Mouse (Mus musculus) midbrain, embryonic 13.5 days (tissue): Measurements from ENCODE around the gene Iqcg. TPM values are rescaled to one million over a fixed set of nuclear protein-coding genes. Genes with fewer than 3 reads are reported as not detected.

Experiments
- ATAC-seq: fragments of 200-750 bp; cut with Nextera tagmentation; 2 replicates; pipeline ENCODE4 v1.8.0; 2017; ENCODE audit warnings: mild to moderate bottlenecking, moderate TSS enrichment, moderate library complexity
- H3K27ac ChIP-seq: fragments of 300-500 bp; sonication (generic); 2 replicates; pipeline ENCODE4 v1.5.1; 2015; ENCODE audit warnings: inconsistent platforms, mild to moderate bottlenecking, moderate library complexity
- H3K27me3 ChIP-seq: fragments of 300-500 bp; sonication (generic); 2 replicates; pipeline ENCODE4 v1.6.1; 2015; ENCODE audit warnings: mild to moderate bottlenecking, inconsistent platforms
- H3K36me3 ChIP-seq: fragments of 300-500 bp; sonication (generic); 2 replicates; pipeline ENCODE4 v1.6.1; 2015; ENCODE audit warnings: mild to moderate bottlenecking, inconsistent platforms
- H3K4me1 ChIP-seq: fragments of 300-500 bp; sonication (generic); replicated peaks from 2 replicates; pipeline ENCODE4 v1.6.1; 2015; ENCODE audit warnings: inconsistent platforms
- H3K4me2 ChIP-seq: fragments of 300-500 bp; sonication (generic); replicated peaks from 2 replicates; pipeline ENCODE4 v1.6.1; 2015; ENCODE audit warnings: moderate library complexity, mild to moderate bottlenecking, inconsistent platforms
- H3K4me3 ChIP-seq: fragments of 300-500 bp; sonication (generic); replicated peaks from 2 replicates; pipeline ENCODE4 v1.5.1; 2015; ENCODE audit warnings: mild to moderate bottlenecking, inconsistent platforms
- H3K9ac ChIP-seq: fragments of 300-500 bp; sonication (generic); replicated peaks from 2 replicates; pipeline ENCODE4 v1.6.1; 2015; ENCODE audit warnings: mild to moderate bottlenecking, inconsistent platforms
- H3K9me3 ChIP-seq: fragments of 300-500 bp; sonication (generic); 2 replicates; pipeline ENCODE4 v1.6.1; 2016; ENCODE audit warnings: mild to moderate bottlenecking, inconsistent platforms
- WGBS: fragments of 180-500 bp; shearing (Covaris S2); methylation state at CpG from one replicate; pipeline ENCODE4 v1.1.7; 2015; 5-methylcytosine and 5-hydroxymethylcytosine counted together
- polyA plus RNA-seq: library from polyadenylated mRNA; unstranded; fragments of >200 nt; fragmentation: Nextera tagmentation; extraction: Ambion mirVana; gene quantifications from 2 replicates; pipeline ENCODE4 v1.2.1, GENCODE M21; 2015

The Iqcg gene
- 5.7 and 5.9 TPM in 2 replicates for polyA plus RNA-seq

- H3K27ac ChIP-seq = peak within 1 kb of the TSS; percentile 88
- peak within 1 kb of the TSS; percentile 63 for H3K4me2 ChIP-seq
- H3K4me3 ChIP-seq = peak within 1 kb of the TSS; percentile 95
- WGBS = under 1% methylated on average over 47 of the region's 47 CpGs
- ATAC-seq = peak; percentile 94
- H3K9ac ChIP-seq = peak within 1 kb of the TSS; percentile 96
- no peaks in the 10 kb centered on the region for H3K27me3 ChIP-seq
- H3K9me3 ChIP-seq = no peaks in the 10 kb centered on the region
- H3K36me3 ChIP-seq = peaks cover 30% of the 10 kb centered on the region
- peaks cover 24% of the 10 kb centered on the region for H3K4me1 ChIP-seq
Measured at GRCm38 (mm10) chr16:33056095-33056785, at the start of gene Iqcg, which contains the start of gene Rpl35a. Gene Iqcg (minus strand): TSS chr16:33056218. Gene Rpl35a (plus strand): TSS chr16:33056453.

GRCm38 (mm10) chr16:33085666-33086065 lies 29.6 kb upstream of the Iqcg start:
- Histone ChIP-seq H3K4me1 (no peaks in the 10 kb centered on the region), H3K9ac (no peak overlapping the region), H3K4me3 (no peak overlapping the region), H3K36me3 (peaks cover 38% of the 10 kb centered on the region), H3K4me2 (no peak overlapping the region), H3K27ac (no peak overlapping the region), H3K27me3 (no peaks in the 10 kb centered on the region), H3K9me3 (no peaks in the 10 kb centered on the region)
- no peak for ATAC-seq
- 90% methylated on average over 8 of the region's 8 CpGs for WGBS

- Histone ChIP-seq H3K27ac (no peak overlapping the region), H3K9ac (no peak overlapping the region), H3K4me1 (no peaks in the 10 kb centered on the region), H3K4me2 (no peak overlapping the region), H3K9me3 (no peaks in the 10 kb centered on the region), H3K4me3 (no peak overlapping the region), H3K36me3 (peaks cover 32% of the 10 kb centered on the region), H3K27me3 (no peaks in the 10 kb centered on the region)
- ATAC-seq = no peak
- 93% methylated on average over 2 of the region's 2 CpGs for WGBS
Measured at GRCm38 (mm10) chr16:33083996-33084395, 28.0 kb upstream of the Iqcg start.

DNA sequence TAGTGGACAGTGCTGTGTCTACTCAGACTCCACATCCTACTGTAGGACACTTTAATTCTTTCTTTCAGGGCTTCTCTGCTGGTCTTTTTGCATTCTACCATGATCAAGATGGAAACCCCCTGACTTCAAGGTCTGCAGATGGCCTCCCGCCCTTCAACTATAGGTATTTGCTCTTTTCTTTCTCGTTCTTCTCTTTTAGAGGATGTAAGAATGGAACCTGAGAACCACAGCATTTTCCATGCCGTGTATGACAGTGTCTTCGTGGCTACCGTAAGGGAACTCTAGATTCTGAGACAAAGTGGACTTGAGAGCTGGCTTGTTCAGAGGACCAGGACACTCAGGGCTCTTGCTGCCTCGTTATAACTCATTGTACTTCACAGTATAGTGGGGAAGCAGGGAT lies 26.9 kb upstream of the Iqcg start:
- ATAC-seq = no peak
- no peak overlapping the region for H3K4me3 ChIP-seq
- no peak overlapping the region for H3K9ac ChIP-seq
- H3K4me2 ChIP-seq = no peak overlapping the region
- no peaks in the 10 kb centered on the region for H3K27me3 ChIP-seq
- peaks cover 28% of the 10 kb centered on the region for H3K36me3 ChIP-seq
- 95% methylated on average over 6 of the region's 6 CpGs for WGBS
- no peak overlapping the region for H3K27ac ChIP-seq
- no peaks in the 10 kb centered on the region for H3K9me3 ChIP-seq
- H3K4me1 ChIP-seq = no peaks in the 10 kb centered on the region

GRCm38 (mm10) chr16:33080063-33080462 lies 24.0 kb upstream of the Iqcg start:
- Histone ChIP-seq H3K9ac (no peak overlapping the region), H3K4me1 (no peaks in the 10 kb centered on the region), H3K36me3 (peaks cover 52% of the 10 kb centered on the region), H3K9me3 (no peaks in the 10 kb centered on the region), H3K27ac (no peak overlapping the region), H3K4me2 (no peak overlapping the region), H3K4me3 (no peak overlapping the region), H3K27me3 (no peaks in the 10 kb centered on the region)
- no peak for ATAC-seq
- WGBS = 98% methylated on average over 7 of the region's 7 CpGs

DNA sequence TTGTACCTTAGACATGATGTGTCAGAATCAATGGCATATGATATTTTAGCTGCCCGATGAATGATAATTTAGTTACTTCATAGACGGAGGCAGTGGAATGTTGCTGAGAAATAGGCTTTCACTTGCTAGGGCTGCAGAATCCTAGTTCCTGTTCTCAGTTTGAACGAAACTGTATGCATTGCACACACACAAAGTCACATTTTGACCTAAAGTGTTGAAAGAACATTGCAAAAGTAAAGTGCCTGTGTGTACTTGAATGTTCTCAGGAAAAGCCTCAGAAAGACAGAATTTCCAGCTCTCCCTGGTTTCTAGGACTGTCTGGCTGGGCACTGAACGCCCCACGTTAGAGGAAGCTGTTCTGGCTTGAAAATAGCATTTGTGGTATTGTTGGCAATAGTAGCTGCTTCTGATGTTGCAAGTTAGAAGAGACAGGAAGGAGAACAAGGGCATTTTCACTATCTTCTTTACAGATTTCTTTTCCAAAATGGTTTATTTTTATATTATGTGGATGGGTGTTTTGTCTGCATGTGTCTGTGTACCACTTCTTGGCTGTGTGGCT lies 21.1 kb upstream of the Iqcg start:
- Histone ChIP-seq H3K4me1 (no peaks in the 10 kb centered on the region), H3K27me3 (no peaks in the 10 kb centered on the region), H3K4me3 (no peak overlapping the region), H3K36me3 (peaks cover 58% of the 10 kb centered on the region), H3K27ac (no peak overlapping the region), H3K9me3 (no peaks in the 10 kb centered on the region), H3K9ac (no peak overlapping the region), H3K4me2 (no peak overlapping the region)
- no peak for ATAC-seq
- 93% methylated on average over 5 of the region's 5 CpGs for WGBS

DNA sequence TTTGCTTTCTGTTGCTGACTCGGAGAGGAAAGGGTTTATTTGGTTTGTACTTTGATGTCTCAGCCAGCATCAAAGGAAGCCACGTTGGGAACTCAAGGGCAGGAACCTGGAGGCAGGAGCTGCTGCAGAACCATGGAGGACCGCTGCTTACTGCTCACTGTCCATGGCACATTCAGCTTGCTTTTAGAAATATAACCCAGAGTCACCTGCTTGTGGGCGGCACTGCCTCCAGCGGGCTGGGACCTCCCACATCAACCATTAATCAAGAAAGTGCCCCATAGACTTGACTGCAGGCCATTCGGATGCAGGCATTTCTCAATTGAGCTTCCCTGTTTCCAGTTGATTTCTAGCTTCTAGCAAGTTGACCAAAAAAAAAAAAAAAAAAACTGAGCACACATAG lies 20.1 kb upstream of the Iqcg start:
- no peak overlapping the region for H3K27ac ChIP-seq
- H3K27me3 ChIP-seq = no peaks in the 10 kb centered on the region
- H3K36me3 ChIP-seq = peaks cover 59% of the 10 kb centered on the region
- H3K9ac ChIP-seq = no peak overlapping the region
- no peak overlapping the region for H3K4me3 ChIP-seq
- WGBS = 81% methylated on average over 6 of the region's 6 CpGs
- H3K9me3 ChIP-seq = no peaks in the 10 kb centered on the region
- no peak overlapping the region for H3K4me2 ChIP-seq
- H3K4me1 ChIP-seq = no peaks in the 10 kb centered on the region
- no peak for ATAC-seq

GRCm38 (mm10) chr16:33074967-33075366 lies 18.9 kb upstream of the Iqcg start:
- no peaks in the 10 kb centered on the region for H3K4me1 ChIP-seq
- no peak overlapping the region for H3K4me2 ChIP-seq
- H3K9ac ChIP-seq = no peak overlapping the region
- ATAC-seq = no peak
- 92% methylated on average over 5 of the region's 5 CpGs for WGBS
- H3K4me3 ChIP-seq = no peak overlapping the region
- no peak overlapping the region for H3K27ac ChIP-seq
- no peaks in the 10 kb centered on the region for H3K9me3 ChIP-seq
- peaks cover 67% of the 10 kb centered on the region for H3K36me3 ChIP-seq
- no peaks in the 10 kb centered on the region for H3K27me3 ChIP-seq

DNA sequence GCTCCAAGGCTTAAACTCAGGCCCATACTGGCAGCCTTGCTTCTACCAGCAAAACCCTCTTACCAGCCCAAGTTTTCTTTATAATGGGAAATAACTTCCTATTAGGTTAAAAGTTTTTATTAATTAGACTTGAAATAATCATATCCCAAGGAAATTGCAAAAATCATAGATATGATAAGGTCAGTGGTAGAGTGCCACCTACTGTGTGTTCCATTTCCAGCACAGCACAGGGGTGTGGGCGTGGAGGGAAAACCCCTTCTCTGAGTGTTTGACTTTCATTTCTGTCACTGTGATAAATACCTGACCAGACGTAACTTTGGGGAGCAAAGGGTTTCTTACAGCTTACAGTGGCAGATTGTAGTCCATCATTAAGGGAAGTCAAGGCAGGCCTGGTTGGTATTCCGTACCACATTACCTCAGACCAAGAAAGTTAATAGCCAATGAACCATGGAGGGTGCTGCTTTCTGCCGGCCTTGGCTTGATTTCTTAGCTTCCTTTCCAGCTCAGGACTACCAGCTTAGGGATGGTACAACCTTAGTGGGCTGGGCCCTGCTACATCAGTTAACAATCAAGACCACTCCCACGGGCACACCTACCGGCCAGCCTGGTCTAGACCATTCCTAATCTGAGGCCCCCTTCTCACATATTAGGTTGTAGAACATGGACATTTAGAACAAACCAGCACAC lies 17.0 kb upstream of the Iqcg start:
- Histone ChIP-seq H3K27me3 (no peaks in the 10 kb centered on the region), H3K27ac (no peak overlapping the region), H3K9me3 (no peaks in the 10 kb centered on the region), H3K36me3 (peaks cover 78% of the 10 kb centered on the region), H3K4me2 (no peak overlapping the region), H3K4me1 (no peaks in the 10 kb centered on the region), H3K9ac (no peak overlapping the region), H3K4me3 (no peak overlapping the region)
- ATAC-seq = no peak
- 95% methylated on average over 6 of the region's 6 CpGs for WGBS

DNA sequence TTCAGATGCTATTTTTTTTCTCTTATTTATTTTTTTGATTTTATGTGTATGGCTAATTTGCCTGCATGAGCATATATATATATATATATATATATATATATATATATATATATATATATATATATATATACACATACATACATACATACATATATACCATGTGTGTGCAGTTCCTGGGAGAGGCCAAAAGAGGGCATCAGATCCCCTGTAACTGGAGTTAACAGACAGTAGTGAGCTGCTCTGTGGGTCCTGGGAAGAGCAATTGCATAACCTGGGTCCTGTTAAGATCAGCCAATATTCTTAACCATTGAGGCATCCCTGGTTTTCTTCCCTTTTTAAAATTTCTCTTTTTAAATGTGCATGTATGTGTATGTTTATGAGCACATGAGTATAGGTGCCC lies 14.9 kb upstream of the Iqcg start:
- H3K9me3 ChIP-seq = no peaks in the 10 kb centered on the region
- peaks cover 75% of the 10 kb centered on the region for H3K36me3 ChIP-seq
- H3K4me2 ChIP-seq = no peak overlapping the region
- H3K4me1 ChIP-seq = no peaks in the 10 kb centered on the region
- ATAC-seq = no peak
- H3K9ac ChIP-seq = no peak overlapping the region
- no peak overlapping the region for H3K27ac ChIP-seq
- no peak overlapping the region for H3K4me3 ChIP-seq
- H3K27me3 ChIP-seq = no peaks in the 10 kb centered on the region

GRCm38 (mm10) chr16:33064636-33065035 lies 8.6 kb upstream of the Iqcg start:
- no peak overlapping the region for H3K9ac ChIP-seq
- H3K36me3 ChIP-seq = peaks cover 37% of the 10 kb centered on the region
- H3K4me2 ChIP-seq = no peak overlapping the region
- no peaks in the 10 kb centered on the region for H3K27me3 ChIP-seq
- H3K4me3 ChIP-seq = no peak overlapping the region
- no peak for ATAC-seq
- H3K4me1 ChIP-seq = peaks cover 21% of the 10 kb centered on the region
- WGBS = 70% methylated on average over 9 of the region's 9 CpGs
- no peaks in the 10 kb centered on the region for H3K9me3 ChIP-seq
- no peak overlapping the region for H3K27ac ChIP-seq

DNA sequence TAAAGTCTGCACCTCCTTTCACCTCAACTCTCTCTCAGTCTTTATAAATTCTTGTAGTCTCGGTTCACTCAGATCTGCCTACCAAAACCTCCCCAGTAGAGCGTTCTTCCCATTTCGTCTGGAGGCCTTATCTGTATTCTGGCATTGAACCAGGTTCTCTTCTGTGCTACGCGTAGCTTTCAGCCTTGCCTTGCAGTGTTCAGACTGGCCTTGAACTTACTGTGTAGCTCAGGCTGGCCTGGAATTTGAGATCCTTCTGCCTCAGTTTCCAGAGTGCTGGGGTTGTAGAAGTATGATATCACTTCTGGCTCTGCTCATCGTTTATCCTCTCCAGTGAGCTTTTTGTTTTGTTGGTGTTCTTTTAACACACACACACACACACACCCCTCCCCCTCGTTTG lies 7.2 kb upstream of the Iqcg start:
- 30% methylated on average over 7 of the region's 7 CpGs for WGBS
- H3K27me3 ChIP-seq = no peaks in the 10 kb centered on the region
- peak overlapping the region; percentile 86 for H3K4me2 ChIP-seq
- no peaks in the 10 kb centered on the region for H3K9me3 ChIP-seq
- peaks cover 29% of the 10 kb centered on the region for H3K4me1 ChIP-seq
- peak overlapping the region; percentile 71 for H3K4me3 ChIP-seq
- no peak overlapping the region for H3K27ac ChIP-seq
- H3K36me3 ChIP-seq = peaks cover 41% of the 10 kb centered on the region
- ATAC-seq = no peak
- H3K9ac ChIP-seq = peak overlapping the region; percentile 85
